28 mouse cellular contexts compared by ENCODE assay signal in genomic region chr14:51507416-51507815, GRCm38 (mm10). TPM values are rescaled to one million over a fixed set of nuclear protein-coding genes. Genes with fewer than 3 reads are reported as not detected.
"Had no signal": no experiment of that assay in that cellular context is flagged by ENCODE, and none has a peak within 500 bp of the region (broad histone marks: within the 10 kb centered on the region; RNA-seq: fewer than 3 reads in every experiment).

No protein-coding gene starts in this region.

- H3K27me3 ChIP-seq: midbrain, embryonic 13.5 days; midbrain, embryonic 15.5 days; neural tube, embryonic 13.5 days; neural tube, embryonic 15.5 days had no signal

- DNase-seq: lung, adult 18-20 months; lung, embryonic 14.5 days; lung, postnatal 10 days; lung, postnatal 4 days; retina, postnatal 1 day; right cerebral cortex, adult 18-20 months; right cerebral cortex, postnatal 25 days; right cerebral cortex, postnatal 4 days; spleen, adult 18-20 months; thymus, adult 2 months; thymus, postnatal 25 days; thymus, postnatal 4 days had no signal

- H3K4me1 ChIP-seq: midbrain, embryonic 10.5 days; midbrain, embryonic 13.5 days; midbrain, embryonic 15.5 days; neural tube, embryonic 13.5 days; neural tube, embryonic 15.5 days had no signal

- H3K27ac ChIP-seq: liver, embryonic 14.5 days; midbrain, embryonic 10.5 days; midbrain, embryonic 13.5 days; midbrain, embryonic 15.5 days; neural tube, embryonic 13.5 days; neural tube, embryonic 15.5 days had no signal

- H3K4me3 ChIP-seq: midbrain, embryonic 10.5 days; midbrain, embryonic 13.5 days; midbrain, embryonic 15.5 days; myocyte; neural tube, embryonic 13.5 days; neural tube, embryonic 15.5 days had no signal

- H3K9ac ChIP-seq: liver, embryonic 14.5 days; lung, embryonic 14.5 days; midbrain, embryonic 13.5 days; midbrain, embryonic 15.5 days; neural tube, embryonic 13.5 days; neural tube, embryonic 15.5 days had no signal

- H3K36me3 ChIP-seq: midbrain, embryonic 10.5 days; midbrain, embryonic 13.5 days; midbrain, embryonic 15.5 days; neural tube, embryonic 13.5 days; neural tube, embryonic 15.5 days had no signal

- H3K4me2 ChIP-seq: lung, embryonic 14.5 days; midbrain, embryonic 13.5 days; midbrain, embryonic 15.5 days; neural tube, embryonic 13.5 days; neural tube, embryonic 15.5 days had no signal

- H3K9me3 ChIP-seq: midbrain, embryonic 10.5 days; midbrain, embryonic 13.5 days; midbrain, embryonic 15.5 days; neural tube, embryonic 13.5 days; neural tube, embryonic 15.5 days had no signal

- ATAC-seq: midbrain, embryonic 13.5 days; midbrain, embryonic 15.5 days had no signal

RNA-seq across cellular contexts. Expression of gene Gm5622, which starts 45.2 kb away (rescaled TPM):
- total RNA-seq: megakaryocyte, adult 5-6 weeks; megakaryocyte-erythroid progenitor cell, adult 5-6 weeks had no signal
- polyA plus RNA-seq: lung, embryonic 14.5 days; lung, embryonic 16.5 days; midbrain, embryonic 10.5 days; midbrain, embryonic 13.5 days; midbrain, embryonic 15.5 days; myocyte; neural tube, embryonic 11.5 days; neural tube, embryonic 13.5 days; neural tube, embryonic 15.5 days; small intestine, adult 2 months; stomach, embryonic 14.5 days; stomach, embryonic 16.5 days; thymus, adult 2 months had no signal

RNA-seq across cellular contexts. Expression of gene Vmn2r89, which starts 55.8 kb away (rescaled TPM):
- total RNA-seq: megakaryocyte, adult 5-6 weeks; megakaryocyte-erythroid progenitor cell, adult 5-6 weeks had no signal
- polyA plus RNA-seq: liver, embryonic 14.5 days; liver, embryonic 16.5 days; lung, embryonic 14.5 days; lung, embryonic 16.5 days; midbrain, embryonic 10.5 days; midbrain, embryonic 13.5 days; midbrain, embryonic 15.5 days; myocyte; neural tube, embryonic 11.5 days; neural tube, embryonic 13.5 days; neural tube, embryonic 15.5 days; small intestine, adult 2 months; stomach, embryonic 14.5 days; stomach, embryonic 16.5 days; testis, adult 2 months; thymus, adult 2 months had no signal
